Mouse (Mus musculus) urinary bladder, postnatal 10 days (tissue): Measurements from ENCODE around the gene Cxcr2.

ENCODE experiments used
- DNase-seq: peaks from one replicate; pipeline ENCODE4 v3.0.0; 2022; ENCODE audit warnings: low spot score

Cxcr2 gene

GRCm38 (mm10) chr1:74197726-74198470 is 44.1 kb downstream of the Cxcr2 start:
- no peak for DNase-seq

- no peak for DNase-seq
Observed at GRCm38 (mm10) chr1:74199046-74199445, 45.3 kb downstream of the Cxcr2 start.

GRCm38 (mm10) chr1:74201048-74201844 is 47.5 kb downstream of the Cxcr2 start:
- no peak for DNase-seq

- DNase-seq = no peak
Observed at GRCm38 (mm10) chr1:74203457-74203856, 49.7 kb downstream of the Cxcr2 start.

GRCm38 (mm10) chr1:74205881-74206280 is 52.1 kb downstream of the Cxcr2 start:
- no peak for DNase-seq

GRCm38 (mm10) chr1:74206642-74207041 is 52.9 kb downstream of the Cxcr2 start:
- DNase-seq = no peak

DNA sequence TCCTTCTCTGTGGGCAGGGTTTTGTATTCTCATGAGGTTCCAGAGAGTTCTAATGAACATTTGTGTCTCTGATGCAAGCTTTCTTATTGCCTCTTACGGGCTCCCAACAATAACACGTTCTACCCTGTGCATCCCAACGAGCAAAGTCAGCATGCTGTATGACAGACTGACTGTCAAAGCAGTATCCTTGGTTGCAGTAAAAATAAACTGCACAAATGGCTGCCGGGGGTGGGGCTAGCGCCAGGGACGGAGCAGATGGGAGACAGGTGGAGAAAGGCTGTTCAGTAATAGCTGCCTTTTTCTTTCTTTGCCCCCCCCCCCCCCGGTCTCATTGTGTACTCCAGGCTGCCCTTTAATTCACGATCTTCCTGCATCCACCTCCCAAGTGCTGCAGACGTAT is 54.1 kb downstream of the Cxcr2 start:
- DNase-seq = no peak

DNA sequence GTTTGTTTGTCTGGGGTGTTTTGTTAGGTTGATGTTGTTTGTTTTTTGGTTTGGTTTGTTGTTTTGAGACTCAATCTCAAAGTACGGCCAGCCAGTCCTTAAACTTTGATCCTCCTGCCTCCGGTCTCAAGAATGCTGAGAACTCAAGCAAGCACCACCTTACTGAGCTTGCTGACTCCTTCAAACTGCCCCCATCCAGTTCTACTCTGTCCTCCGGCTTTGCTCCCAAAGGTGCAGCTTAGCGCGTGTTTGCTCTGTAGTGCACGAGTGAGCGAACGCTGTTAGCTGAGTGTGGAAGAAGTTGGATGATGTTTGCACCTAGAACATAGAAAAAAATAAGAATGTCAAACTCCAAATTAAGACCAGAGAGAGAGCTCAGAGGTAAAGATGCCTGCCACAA is 55.2 kb downstream of the Cxcr2 start:
- DNase-seq = no peak
